Mouse (Mus musculus) C2C12 (cell line): ENCODE data around the gene Hist1h2ak. TPM values are rescaled to one million over a fixed set of nuclear protein-coding genes. Genes with fewer than 3 reads are reported as not detected.
"Not testable (repeated sequence)": the region's sequence is repeated elsewhere in the genome, so short reads cannot be mapped to it uniquely, and the experiment has no call there.

Experiments used
- H3K27me3 ChIP-seq: one replicate; pipeline ENCODE4 v1.6.1; 2011; ENCODE audit not compliant: control insufficient read depth, insufficient read depth, insufficient read length
- H3K36me3 ChIP-seq: one replicate; pipeline ENCODE4 v1.6.1; 2011; ENCODE audit not compliant: control insufficient read depth, insufficient read depth
- H3K4me3 ChIP-seq: one replicate; pipeline ENCODE4 v1.5.1; 2011; ENCODE audit warnings: mild to moderate bottlenecking, control low read depth; ENCODE audit not compliant: poor library complexity, insufficient read depth, severe bottlenecking
- H3K79me2 ChIP-seq: one replicate; pipeline ENCODE4 v1.6.1; 2011; ENCODE audit not compliant: control insufficient read depth, insufficient read depth
- H3K79me3 ChIP-seq: one replicate; pipeline ENCODE4 v1.6.1; 2011; ENCODE audit warnings: low read depth, control low read depth
- H3ac ChIP-seq: one replicate; pipeline ENCODE3; 2011; ENCODE audit warnings: low read depth; ENCODE audit not compliant: control insufficient read depth, insufficient read length
- CEBPB ChIP-seq: IDR thresholded peaks from one replicate; pipeline ENCODE4 v1.6.1; 2011; ENCODE audit warnings: low read depth, mild to moderate bottlenecking, control low read depth, moderate library complexity
- CTCF ChIP-seq: IDR thresholded peaks from one replicate; pipeline ENCODE4 v1.5.1; 2011; ENCODE audit not compliant: control insufficient read depth, insufficient read depth, insufficient read length
- FOSL1 ChIP-seq: IDR thresholded peaks from one replicate; pipeline ENCODE4 v1.8.0; 2011; ENCODE audit warnings: mild to moderate bottlenecking, low read length; ENCODE audit not compliant: poor library complexity, insufficient read depth, severe bottlenecking
- MAX ChIP-seq: IDR thresholded peaks from one replicate; pipeline ENCODE4 v1.6.1; 2011; ENCODE audit warnings: mild to moderate bottlenecking, control low read depth
- MYOD1 ChIP-seq: IDR thresholded peaks from one replicate; pipeline ENCODE4 v1.6.1; 2011; ENCODE audit warnings: low read depth; ENCODE audit not compliant: control insufficient read depth, insufficient read length
- MYOG ChIP-seq: IDR thresholded peaks from one replicate; pipeline ENCODE4 v1.6.1; 2011; ENCODE audit not compliant: control insufficient read depth, insufficient read length; ENCODE audit errors: extremely low read depth
- USF1 ChIP-seq: IDR thresholded peaks from one replicate; pipeline ENCODE4 v1.6.1; 2011; ENCODE audit warnings: low read depth, mild to moderate bottlenecking, control low read depth, moderate library complexity
- polyA plus RNA-seq: library from polyadenylated mRNA; unstranded; fragments of >200 nt; fragmentation: generic; extraction: Trizol; gene quantifications from one replicate; pipeline ENCODE4 v1.2.1, GENCODE M21; 2012; ENCODE audit warnings: missing spikeins

The Hist1h2ak gene
- polyA plus RNA-seq, 1 experiment = 5.9 TPM

GRCm38 (mm10) chr13:21722373-21722925 lies 31.2 kb downstream of the Hist1h2ak start:
- H3K79me2 ChIP-seq = no peaks in the 10 kb centered on the region
- H3ac ChIP-seq = peak overlapping the region; percentile 4
- no peak overlapping the region for H3K4me3 ChIP-seq
- no peaks in the 10 kb centered on the region for H3K36me3 ChIP-seq
- no peaks in the 10 kb centered on the region for H3K27me3 ChIP-seq
- TF ChIP-seq USF1 = no peak
- TF ChIP-seq CTCF = no peak
- TF ChIP-seq FOSL1 = no peak
- TF ChIP-seq MAX = no peak
- no peak for TF ChIP-seq MYOG
- no peak for TF ChIP-seq MYOD1
- no peak for TF ChIP-seq CEBPB
- no peaks in the 10 kb centered on the region for H3K79me3 ChIP-seq

- H3K79me3 ChIP-seq, H3K27me3 ChIP-seq, H3K36me3 ChIP-seq, H3K79me2 ChIP-seq: not testable (repeated sequence)
- peak within 1 kb of the TSS; percentile 31 for H3K4me3 ChIP-seq
- TF ChIP-seq MAX (peak; percentile 35), CEBPB (peak; percentile 22)
- peak within 1 kb of the TSS; percentile 85 for H3ac ChIP-seq
Observed at GRCm38 (mm10) chr13:21721757-21722372, 31.8 kb downstream of the Hist1h2ak start, which contains the start of gene Hist1h2bm. Hist1h2bm (plus strand) TSS chr13:21722044.

GRCm38 (mm10) chr13:21721107-21721756 lies 32.4 kb downstream of the Hist1h2ak start:
- peak overlapping the region; percentile 31 for H3K4me3 ChIP-seq
- H3K36me3 ChIP-seq, H3K79me3 ChIP-seq, H3K79me2 ChIP-seq, H3K27me3 ChIP-seq: not testable (repeated sequence)
- H3ac ChIP-seq = peak overlapping the region; percentile 85

- no peaks in the 10 kb centered on the region for H3K27me3 ChIP-seq
- TF ChIP-seq MYOD1 (no peak), CTCF (no peak), USF1 (no peak), MYOG (no peak), MAX (no peak), FOSL1 (no peak), CEBPB (no peak)
- no peaks in the 10 kb centered on the region for H3K36me3 ChIP-seq
- no peaks in the 10 kb centered on the region for H3K79me2 ChIP-seq
- H3K79me3 ChIP-seq = no peaks in the 10 kb centered on the region
- H3ac ChIP-seq = peak overlapping the region; percentile 57
- H3K4me3 ChIP-seq = peak overlapping the region; percentile 23
Observed at GRCm38 (mm10) chr13:21718381-21719080, 35.1 kb downstream of the Hist1h2ak start.

GRCm38 (mm10) chr13:21717397-21718357 lies 36.0 kb downstream of the Hist1h2ak start, which contains the start of gene Hist1h3h:
Hist1h3h (plus strand) TSS chr13:21717659.
- Histone ChIP-seq H3ac (peak within 1 kb of the TSS; percentile 57), H3K4me3 (peak within 1 kb of the TSS; percentile 32)
- not testable (repeated sequence) for H3K79me3 ChIP-seq, H3K36me3 ChIP-seq, H3K79me2 ChIP-seq, H3K27me3 ChIP-seq

- not testable (repeated sequence) for H3K79me2 ChIP-seq, H3K36me3 ChIP-seq, H3K79me3 ChIP-seq, H3K27me3 ChIP-seq
- H3ac ChIP-seq = peak overlapping the region; percentile 53
- H3K4me3 ChIP-seq = peak overlapping the region; percentile 32
Observed at GRCm38 (mm10) chr13:21716540-21717391, 36.9 kb downstream of the Hist1h2ak start.

GRCm38 (mm10) chr13:21715864-21716539 lies 37.6 kb downstream of the Hist1h2ak start, which contains the start of the genes Hist1h2bl and Hist1h2ai:
Hist1h2bl (minus strand) TSS chr13:21716143.
Hist1h2ai (plus strand) TSS chr13:21716422.
- H3K27me3 ChIP-seq, H3K79me3 ChIP-seq, H3K79me2 ChIP-seq, H3K36me3 ChIP-seq: not testable (repeated sequence)
- Histone ChIP-seq H3K4me3 (peak within 1 kb of the TSS; percentile 32), H3ac (peak within 1 kb of the TSS; percentile 53)
